Mouse (Mus musculus): ENCODE measurements at regions not wholly inside any gene's neighbourhood (a gene's known extent, or its start where the extent isn't known, plus 50 kb on each side); places are given as distances from the start of the nearest gene placed in this dataset.

GRCm38 (mm10) chr11:89834068-89834467 is 56.6 kb upstream of the Ankfn1 start:
- TF ChIP-seq CTCF (IDR thresholded peaks at IDR 0.05; ENCODE audit: borderline replicate concordance, extremely low read depth, insufficient read depth, insufficient read length) (no peak), POLR2A (IDR thresholded peaks at IDR 0.05; ENCODE audit: borderline replicate concordance, extremely low read depth, insufficient read depth, insufficient read length, poor library complexity, severe bottlenecking) (no peak)
